In the genomic region with DNA sequence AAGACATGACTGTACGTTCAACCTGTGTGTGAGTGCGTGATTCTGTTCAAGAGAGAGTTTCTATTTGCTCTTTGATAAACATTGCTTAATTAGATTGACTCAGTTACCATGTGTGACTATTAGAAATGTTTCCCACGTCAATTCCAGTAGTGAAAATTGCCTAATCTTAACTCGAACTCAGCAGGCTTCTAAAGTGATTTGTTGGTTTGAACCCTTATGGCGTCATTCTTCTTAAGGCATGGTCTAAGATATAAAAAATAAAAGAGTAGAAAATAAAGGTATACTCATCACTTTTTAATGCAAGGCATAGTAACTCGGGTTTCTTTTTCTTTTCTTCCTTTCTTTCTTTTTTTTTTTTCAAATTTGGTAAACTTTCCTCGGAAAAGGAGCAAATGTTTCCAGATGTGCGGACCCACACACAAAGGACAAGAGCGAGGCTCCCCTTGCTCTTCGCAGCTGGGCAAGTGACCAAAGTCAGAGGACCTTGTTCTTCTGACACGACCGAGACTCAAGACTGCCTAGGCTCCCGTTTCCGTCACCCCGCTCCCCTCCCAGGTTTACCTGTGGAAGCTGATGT, we compare ENCODE assay signal across 8 mouse cellular contexts. TPM values are rescaled to one million over a fixed set of nuclear protein-coding genes. Genes with fewer than 3 reads are reported as not detected.
DNase-seq lines count a peak whose midpoint lies in the region; ATAC-seq and TF ChIP-seq lines count a peak whose summit lies in the region.

No protein-coding gene starts in this region.

- peak overlapping the region; percentile 92 for H3K4me3 ChIP-seq in lung, postnatal 0 days (ENCODE audit: low read depth, low read length)
- peak overlapping the region; percentile 98 for H3K4me3 ChIP-seq in neural tube, embryonic 12.5 days

- peak; percentile 69 for TF ChIP-seq EP300 in lung, postnatal 0 days (IDR thresholded peaks at IDR 0.05)

- WGBS in lung, postnatal 0 days = under 1% methylated on average over 15 of the region's 15 CpGs
- WGBS in neural tube, embryonic 12.5 days = 2% methylated on average over 15 of the region's 15 CpGs

- peak overlapping the region; percentile 57 for H3K4me2 ChIP-seq in lung, postnatal 0 days (replicated peaks; ENCODE audit: low read depth, low read length)
- peak overlapping the region; percentile 80 for H3K4me2 ChIP-seq in neural tube, embryonic 12.5 days (replicated peaks)

- H3K9me3 ChIP-seq in lung, postnatal 0 days (ENCODE audit: low read length) = no peaks in the 10 kb centered on the region
- no peaks in the 10 kb centered on the region for H3K9me3 ChIP-seq in neural tube, embryonic 12.5 days

- no peak for ATAC-seq in lung, postnatal 0 days
- ATAC-seq in inflammation-experienced regulatory T-cells, adult 6 months = peak; percentile 2
- no peak; the same call in 1 of the 2 replicates for ATAC-seq in neural tube, embryonic 12.5 days (ENCODE audit: low FRiP score, low read depth)

- no peaks in the 10 kb centered on the region for H3K4me1 ChIP-seq in lung, postnatal 0 days (ENCODE audit: insufficient read depth, low read depth, low read length)
- H3K4me1 ChIP-seq in neural tube, embryonic 12.5 days = peaks cover 31% of the 10 kb centered on the region

- H3K9ac ChIP-seq in lung, postnatal 0 days (replicated peaks; ENCODE audit: low read depth) = peak overlapping the region; percentile 90
- peak overlapping the region; percentile 98 for H3K9ac ChIP-seq in neural tube, embryonic 12.5 days

- DNase-seq in lung, postnatal 0 days (ENCODE audit: low spot score) = peak; percentile 83
- DNase-seq in lung, postnatal 14 days = no peak
- DNase-seq in embryo, embryonic 9.5 days (ENCODE audit: extremely low spot score) = peak; percentile 24
- no peak for DNase-seq in spleen, adult 18-20 months
- DNase-seq in urinary bladder, adult 18-20 months (ENCODE audit: low spot score in 2 of 2) = no peak
- no peak for DNase-seq in B cell, adult 2 months

- no peaks in the 10 kb centered on the region for H3K27me3 ChIP-seq in lung, postnatal 0 days (replicated peaks; ENCODE audit: insufficient read depth, low read length)
- H3K27me3 ChIP-seq in neural tube, embryonic 12.5 days (replicated peaks) = no peaks in the 10 kb centered on the region

- no peak for TF ChIP-seq CTCF in lung, postnatal 0 days (IDR thresholded peaks at IDR 0.05)

- no peaks in the 10 kb centered on the region for H3K36me3 ChIP-seq in lung, postnatal 0 days (ENCODE audit: insufficient read depth, low read length)
- H3K36me3 ChIP-seq in neural tube, embryonic 12.5 days = no peaks in the 10 kb centered on the region; the same call in 1 of the 2 replicates

- peak overlapping the region; percentile 99 for H3K27ac ChIP-seq in lung, postnatal 0 days (ENCODE audit: low read length)
- H3K27ac ChIP-seq in neural tube, embryonic 12.5 days = peak overlapping the region; percentile 96

RNA-seq across cellular contexts. Expression of a gene that starts 0.5 kb away (rescaled TPM):
- 16.2 and 17.4 TPM in 2 replicates for polyA plus RNA-seq in lung, postnatal 0 days (2015; fragmentation: Nextera tagmentation; extraction: Ambion mirVana)
- polyA plus RNA-seq in inflammation-experienced regulatory T-cells, adult 6 months (2017; shearing (Covaris generic)) = 10 to 100 TPM; 13.6 to 18.7 (median 17.9) TPM
- 34.0 and 35.3 TPM in 2 replicates for polyA plus RNA-seq in neural tube, embryonic 12.5 days (2016; fragmentation: Nextera tagmentation; extraction: Ambion mirVana)

RNA-seq across cellular contexts. Expression of a gene that starts 1.0 kb away (rescaled TPM):
- 13.9 and 17.0 TPM in 2 replicates for polyA plus RNA-seq in lung, postnatal 0 days (2015; fragmentation: Nextera tagmentation; extraction: Ambion mirVana)
- polyA plus RNA-seq in inflammation-experienced regulatory T-cells, adult 6 months (2017; shearing (Covaris generic)) = 10 to 100 TPM; 25.6 to 37.1 (median 33.7) TPM
- polyA plus RNA-seq in neural tube, embryonic 12.5 days (2016; fragmentation: Nextera tagmentation; extraction: Ambion mirVana) = 24.0 and 27.5 TPM in 2 replicates

RNA-seq across cellular contexts. Expression of a gene that starts 21.4 kb away (rescaled TPM):
- polyA plus RNA-seq in lung, postnatal 0 days (2015; fragmentation: Nextera tagmentation; extraction: Ambion mirVana) = 26.0 and 31.1 TPM in 2 replicates
- polyA plus RNA-seq in inflammation-experienced regulatory T-cells, adult 6 months (2017; shearing (Covaris generic)) = 10 to 100 TPM; 35.8 to 43.5 (median 39.4) TPM
- 42.5 and 43.8 TPM in 2 replicates for polyA plus RNA-seq in neural tube, embryonic 12.5 days (2016; fragmentation: Nextera tagmentation; extraction: Ambion mirVana)

Comparison
In these comparisons a context has a peak if more than half of its experiments do, and no peak if none do; other contexts are left out.
1. DNase-seq: peak in lung, postnatal 0 days (single experiment) and embryo, embryonic 9.5 days (single experiment); none in lung, postnatal 14 days (single experiment), spleen, adult 18-20 months (0 of 2), urinary bladder, adult 18-20 months (0 of 2) and B cell, adult 2 months (0 of 2).